In genomic region chr8:121695585-121696184, GRCm38 (mm10) we compare ENCODE assay signal across 10 mouse cellular contexts. TPM values are rescaled to one million over a fixed set of nuclear protein-coding genes. Genes with fewer than 3 reads are reported as not detected.
DNase-seq lines count a peak whose midpoint lies in the region; ATAC-seq and TF ChIP-seq lines count a peak whose summit lies in the region.
"Had no signal": no experiment of that assay in that cellular context is flagged by ENCODE, and none has a peak within 500 bp of the region (broad histone marks: within the 10 kb centered on the region; RNA-seq: fewer than 3 reads in every experiment).

No protein-coding gene starts in this region.

- H3K4me2 ChIP-seq in kidney, embryonic 14.5 days (replicated peaks; ENCODE audit: low read depth, low read length), result no peak overlapping the region
- H3K4me2 ChIP-seq: midbrain, embryonic 12.5 days had no signal

- no peaks in the 10 kb centered on the region for H3K27me3 ChIP-seq in kidney, adult 2 months (replicated peaks; ENCODE audit: control insufficient read depth, insufficient read depth, low read length)
- H3K27me3 ChIP-seq in kidney, embryonic 14.5 days (ENCODE audit: control insufficient read depth, insufficient read depth, low read length), result no peaks in the 10 kb centered on the region
- H3K27me3 ChIP-seq in thymus, adult 2 months (ENCODE audit: control insufficient read depth, insufficient read depth, low read length), result no peaks in the 10 kb centered on the region

- 41% methylated on average over 6 of the region's 6 CpGs for WGBS in kidney, adult 2 months
- WGBS in kidney, embryonic 14.5 days, result 78% methylated on average over 6 of the region's 6 CpGs
- WGBS in thymus, adult 2 months, result 80% methylated on average over 6 of the region's 6 CpGs

- H3K27ac ChIP-seq in kidney, adult 2 months (ENCODE audit: insufficient read depth, low read depth, low read length), result no peak overlapping the region; the same call in 1 of the 2 replicates
- H3K27ac ChIP-seq in kidney, embryonic 14.5 days (ENCODE audit: low read depth, low read length), result no peak overlapping the region
- no peak overlapping the region for H3K27ac ChIP-seq in thymus, adult 2 months (ENCODE audit: control insufficient read depth, insufficient read depth, low read length)
- no peak overlapping the region for H3K27ac ChIP-seq in layer of hippocampus, adult 2 months
- H3K27ac ChIP-seq: midbrain, embryonic 12.5 days had no signal

- H3K4me3 ChIP-seq in kidney, adult 2 months (ENCODE audit: insufficient read depth, low read depth, low read length), result no peak overlapping the region
- no peak overlapping the region for H3K4me3 ChIP-seq in kidney, embryonic 14.5 days (ENCODE audit: low read length)
- H3K4me3 ChIP-seq in thymus, adult 2 months (ENCODE audit: control insufficient read depth, insufficient read depth, low read length), result no peak overlapping the region
- no peak overlapping the region for H3K4me3 ChIP-seq in layer of hippocampus, adult 2 months
- H3K4me3 ChIP-seq: midbrain, embryonic 12.5 days had no signal

- H3K4me1 ChIP-seq in kidney, adult 2 months (ENCODE audit: control insufficient read depth, insufficient read depth, low read length), result 0 out of 2 replicates have a peak, but pooled peaks cover 2% of the 10 kb centered on the region
- peaks cover 6% of the 10 kb centered on the region; the same call in 1 of the 2 replicates for H3K4me1 ChIP-seq in kidney, embryonic 14.5 days (ENCODE audit: control insufficient read depth, insufficient read depth, low read length)
- H3K4me1 ChIP-seq in thymus, adult 2 months (replicated peaks; ENCODE audit: control insufficient read depth, insufficient read depth, low read length), result no peaks in the 10 kb centered on the region; the same call in 1 of the 2 replicates

- no peak for TF ChIP-seq CTCF in kidney, adult 2 months (conservative IDR thresholded peaks at IDR 0.05; ENCODE audit: insufficient read depth, insufficient read length, low read depth, low read length)
- no peak for TF ChIP-seq CTCF in thymus, adult 2 months (IDR thresholded peaks at IDR 0.05; ENCODE audit: borderline replicate concordance, control insufficient read depth, extremely low read depth, insufficient read depth, low read length, poor library complexity)
- TF ChIP-seq CTCF in layer of hippocampus, adult 2 months (conservative IDR thresholded peaks at IDR 0.05), result no peak

- ATAC-seq in kidney, embryonic 14.5 days (ENCODE audit: low FRiP score, low TSS enrichment), result no peak
- ATAC-seq in granulocyte monocyte progenitor cell, adult 5-6 weeks (replicated peaks; ENCODE audit: poor library complexity, severe bottlenecking), result peak; percentile 81

- TF ChIP-seq POLR2A in kidney, adult 2 months (IDR thresholded peaks at IDR 0.05; ENCODE audit: low read depth, low read length), result no peak
- TF ChIP-seq POLR2A in thymus, adult 2 months (IDR thresholded peaks at IDR 0.05; ENCODE audit: control insufficient read depth, extremely low read depth, insufficient read depth, low read length, poor library complexity), result no peak

- H3K36me3 ChIP-seq in kidney, adult 2 months (ENCODE audit: control insufficient read depth, insufficient read depth, low read length), result no peaks in the 10 kb centered on the region
- H3K36me3 ChIP-seq in kidney, embryonic 14.5 days (ENCODE audit: control insufficient read depth, insufficient read depth, low read length), result no peaks in the 10 kb centered on the region
- H3K36me3 ChIP-seq in thymus, adult 2 months (ENCODE audit: control insufficient read depth, insufficient read depth, low read length), result no peaks in the 10 kb centered on the region
- H3K36me3 ChIP-seq: G1E; midbrain, embryonic 12.5 days had no signal

- DNase-seq in kidney, adult 2 months, result peak; percentile 95
- DNase-seq in adrenal gland, adult 18-20 months (ENCODE audit: low spot score in 2 of 2), result peak; percentile 54 to 67
- peak; percentile 70 for DNase-seq in lung, postnatal 14 days
- no peak for DNase-seq in thymus, adult 2 months
- DNase-seq in frontal cortex, postnatal 10 days (ENCODE audit: low spot score in 2 of 2), result no peak
- no peak for DNase-seq in layer of hippocampus, adult 2 months (ENCODE audit: low spot score in 2 of 2)

- no peak overlapping the region for H3K9ac ChIP-seq in kidney, embryonic 14.5 days (ENCODE audit: low read depth, low read length)
- H3K9ac ChIP-seq: midbrain, embryonic 12.5 days had no signal

- H3K9me3 ChIP-seq in kidney, embryonic 14.5 days (ENCODE audit: control insufficient read depth, low read length), result no peaks in the 10 kb centered on the region
- H3K9me3 ChIP-seq: midbrain, embryonic 12.5 days had no signal

RNA-seq across cellular contexts. Expression of gene Jph3, which starts 33.7 kb away (rescaled TPM):
- polyA plus RNA-seq in kidney, adult 2 months (2012; rRNA removed), result 0.07 and 0.20 TPM in 2 replicates
- 0.30 and 0.46 TPM in 2 replicates for polyA plus RNA-seq in kidney, embryonic 14.5 days (2014; fragmentation: Nextera tagmentation; extraction: Ambion mirVana)
- 1 to 10 TPM; 2.3 to 3.3 TPM for total RNA-seq in adrenal gland, adult 18-20 months (2021)
- not detected in 2 replicates for total RNA-seq in granulocyte monocyte progenitor cell, adult 5-6 weeks (2014; fragmentation: Nextera tagmentation)
- not detected in 2 replicates for total RNA-seq in granulocyte monocyte progenitor cell, adult 5-6 weeks (2017)
- polyA plus RNA-seq in thymus, adult 2 months (2012; rRNA removed), result 0.07 TPM in 1 of 2 replicates, not detected in the other
- 100 to 1,000 TPM; 318 to 346 TPM for total RNA-seq in layer of hippocampus, adult 2 months (2021)
- polyA plus RNA-seq: G1E had no signal

RNA-seq across cellular contexts. Expression of gene Zcchc14, which starts 43.0 kb away (rescaled TPM):
- 31.4 and 37.0 TPM in 2 replicates for polyA plus RNA-seq in kidney, adult 2 months (2012; rRNA removed)
- 19.3 and 26.9 TPM in 2 replicates for polyA plus RNA-seq in kidney, embryonic 14.5 days (2014; fragmentation: Nextera tagmentation; extraction: Ambion mirVana)
- 10 to 100 TPM; 31.8 to 34.6 TPM for total RNA-seq in adrenal gland, adult 18-20 months (2021)
- not detected in 2 replicates for total RNA-seq in granulocyte monocyte progenitor cell, adult 5-6 weeks (2014; fragmentation: Nextera tagmentation)
- 0.30 TPM in 1 of 2 replicates, not detected in the other for total RNA-seq in granulocyte monocyte progenitor cell, adult 5-6 weeks (2017)
- 5.6 and 6.5 TPM in 2 replicates for polyA plus RNA-seq in thymus, adult 2 months (2012; rRNA removed)
- 10 to 100 TPM; 92.5 to 93.2 TPM for total RNA-seq in layer of hippocampus, adult 2 months (2021)
- polyA plus RNA-seq: G1E had no signal

Comparison
In these comparisons a context has a peak if more than half of its experiments do, and no peak if none do; other contexts are left out.
1. DNase-seq: peak in kidney, adult 2 months (single experiment), adrenal gland, adult 18-20 months (2 of 2) and lung, postnatal 14 days (single experiment); none in thymus, adult 2 months (single experiment), frontal cortex, postnatal 10 days (0 of 2) and layer of hippocampus, adult 2 months (0 of 2).
2. RNA of gene Jph3, which starts 33.7 kb away (total RNA-seq): 318 to 346 TPM in layer of hippocampus, adult 2 months; 2.3 to 3.3 TPM in adrenal gland, adult 18-20 months and not detected in granulocyte monocyte progenitor cell, adult 5-6 weeks; every median in the first group is over 10 times any median in the second.
3. RNA of gene Zcchc14, which starts 43.0 kb away (total RNA-seq): 92.5 to 93.2 TPM in layer of hippocampus, adult 2 months and 31.8 to 34.6 TPM in adrenal gland, adult 18-20 months; 0.30 TPM in granulocyte monocyte progenitor cell, adult 5-6 weeks; every median in the first group is over 10 times any median in the second.